Mouse (Mus musculus) hindbrain, postnatal 0 days (tissue): ENCODE measurements around the gene Atp8a1. TPM values are rescaled to one million over a fixed set of nuclear protein-coding genes. Genes with fewer than 3 reads are reported as not detected.

ENCODE experiments used
- ATAC-seq: fragments of 200-750 bp; cut with Nextera tagmentation; 2 replicates; pipeline ENCODE4 v1.8.0; 2017; ENCODE audit warnings: mild to moderate bottlenecking, moderate TSS enrichment, moderate library complexity
- DNase-seq: peaks from one replicate; pipeline ENCODE4 v3.0.0-alpha.2; 2015; ENCODE audit warnings: low spot score
- H3K27ac ChIP-seq: fragments of 300-500 bp; sonication (generic); 2 replicates; pipeline ENCODE4 v1.5.1; 2014; ENCODE audit warnings: mild to moderate bottlenecking
- H3K27me3 ChIP-seq: fragments of 300-500 bp; sonication (generic); 2 replicates; pipeline ENCODE4 v1.6.1; 2014; ENCODE audit warnings: low read length, mixed read lengths; ENCODE audit not compliant: insufficient read depth
- H3K36me3 ChIP-seq: fragments of 300-500 bp; sonication (generic); 2 replicates; pipeline ENCODE4 v1.6.1; 2014; ENCODE audit warnings: low read length, mixed read lengths; ENCODE audit not compliant: insufficient read depth
- H3K4me1 ChIP-seq: fragments of 300-500 bp; sonication (generic); 2 replicates; pipeline ENCODE4 v1.6.1; 2014; ENCODE audit warnings: antibody characterized with exemption, low read length, mixed read lengths; ENCODE audit not compliant: insufficient read depth
- H3K4me2 ChIP-seq: fragments of 300-500 bp; sonication (generic); 2 replicates; pipeline ENCODE4 v1.6.1; 2014; ENCODE audit warnings: low read depth, mild to moderate bottlenecking, low read length, moderate library complexity, mixed read lengths
- H3K4me3 ChIP-seq: fragments of 300-500 bp; sonication (generic); 2 replicates; pipeline ENCODE4 v1.5.1; 2014; ENCODE audit warnings: low read length
- H3K9ac ChIP-seq: fragments of 300-500 bp; sonication (generic); replicated peaks from 2 replicates; pipeline ENCODE4 v1.6.1; 2014; ENCODE audit warnings: mild to moderate bottlenecking, low read length, moderate library complexity, mixed read lengths
- H3K9me3 ChIP-seq: fragments of 300-500 bp; sonication (generic); 2 replicates; pipeline ENCODE4 v1.6.1; 2016; ENCODE audit warnings: low read length, mixed read lengths
- CTCF ChIP-seq: IDR thresholded peaks from 2 replicates; pipeline ENCODE4 v1.5.1; 2016; ENCODE audit warnings: antibody characterized with exemption, control low read depth, low read depth
- WGBS: fragments of 180-500 bp; shearing (Covaris S2); extraction: QIAGEN DNeasy Blood & Tissue Kit; methylation state at CpG from one replicate; pipeline ENCODE4 v1.1.7; 2014; 5-methylcytosine and 5-hydroxymethylcytosine counted together
- polyA plus RNA-seq: library from polyadenylated mRNA; unstranded; fragments of >200 nt; fragmentation: Nextera tagmentation; extraction: Ambion mirVana; gene quantifications from 2 replicates; pipeline ENCODE4 v1.2.1, GENCODE M21; 2015
- total RNA-seq: library from RNA; depleted of rRNA; stranded (reverse); fragments of >200 nt; gene quantifications from 2 replicates; pipeline ENCODE4 v1.2.3, GENCODE M21; 2014

Gene Atp8a1
- total and polyA plus RNA-seq, 2 experiments from 2014 or later: 41.1 to 78.2 TPM

- no peaks in the 10 kb centered on the region for H3K9me3 ChIP-seq
- H3K36me3 ChIP-seq: no peaks in the 10 kb centered on the region
- WGBS: 84% methylated on average over 3 of the region's 3 CpGs
- H3K4me1 ChIP-seq: no peaks in the 10 kb centered on the region
- ATAC-seq: no peak
- H3K27me3 ChIP-seq: no peaks in the 10 kb centered on the region
- no peak overlapping the region for H3K9ac ChIP-seq
- H3K27ac ChIP-seq: no peak overlapping the region
- no peak for DNase-seq
- no peak overlapping the region for H3K4me2 ChIP-seq
- H3K4me3 ChIP-seq: no peak overlapping the region
- TF ChIP-seq CTCF: no peak
These were observed 18.9 kb downstream of the Atp8a1 start for GRCm38 (mm10) chr5:67828356-67828755.

GRCm38 (mm10) chr5:67826935-67827334 lies 20.3 kb downstream of the Atp8a1 start:
- no peaks in the 10 kb centered on the region for H3K27me3 ChIP-seq
- ATAC-seq: no peak
- no peak overlapping the region for H3K4me2 ChIP-seq
- H3K36me3 ChIP-seq: no peaks in the 10 kb centered on the region
- no peak overlapping the region for H3K4me3 ChIP-seq
- no peak for TF ChIP-seq CTCF
- no peaks in the 10 kb centered on the region for H3K9me3 ChIP-seq
- no peak for DNase-seq
- no peak overlapping the region for H3K27ac ChIP-seq
- peaks cover 2% of the 10 kb centered on the region; the same call in 1 of the 2 replicates for H3K4me1 ChIP-seq
- WGBS: 92% methylated on average over 3 of the region's 3 CpGs
- no peak overlapping the region for H3K9ac ChIP-seq

GRCm38 (mm10) chr5:67826278-67826677 lies 21.0 kb downstream of the Atp8a1 start:
- TF ChIP-seq CTCF: no peak
- ATAC-seq: no peak
- Histone ChIP-seq H3K27ac (no peak overlapping the region), H3K4me3 (no peak overlapping the region), H3K9me3 (no peaks in the 10 kb centered on the region), H3K27me3 (no peaks in the 10 kb centered on the region), H3K4me2 (no peak overlapping the region), H3K4me1 (peaks cover 4% of the 10 kb centered on the region; the same call in 1 of the 2 replicates), H3K36me3 (no peaks in the 10 kb centered on the region), H3K9ac (no peak overlapping the region)
- 83% methylated on average over 9 of the region's 9 CpGs for WGBS
- no peak for DNase-seq

GRCm38 (mm10) chr5:67824600-67824999 lies 22.6 kb downstream of the Atp8a1 start:
- TF ChIP-seq CTCF: no peak
- Histone ChIP-seq H3K9ac (no peak overlapping the region), H3K4me1 (peaks cover 4% of the 10 kb centered on the region; the same call in 1 of the 2 replicates), H3K9me3 (no peaks in the 10 kb centered on the region), H3K4me3 (no peak overlapping the region), H3K36me3 (no peaks in the 10 kb centered on the region), H3K4me2 (no peak overlapping the region), H3K27ac (no peak overlapping the region), H3K27me3 (no peaks in the 10 kb centered on the region)
- ATAC-seq: no peak
- WGBS: 54% methylated on average over 2 of the region's 2 CpGs
- no peak for DNase-seq

- Histone ChIP-seq H3K27ac (no peak overlapping the region), H3K9ac (no peak overlapping the region), H3K4me3 (no peak overlapping the region), H3K27me3 (no peaks in the 10 kb centered on the region), H3K9me3 (no peaks in the 10 kb centered on the region), H3K4me1 (peaks cover 4% of the 10 kb centered on the region; the same call in 1 of the 2 replicates), H3K4me2 (no peak overlapping the region), H3K36me3 (no peaks in the 10 kb centered on the region)
- no peak for TF ChIP-seq CTCF
- DNase-seq (no peak), ATAC-seq (no peak)
- WGBS: 91% methylated on average over 5 of the region's 5 CpGs
These were observed 23.5 kb downstream of the Atp8a1 start for GRCm38 (mm10) chr5:67823771-67824170.

- Histone ChIP-seq H3K9me3 (no peaks in the 10 kb centered on the region), H3K4me3 (no peak overlapping the region), H3K4me1 (peaks cover 4% of the 10 kb centered on the region; the same call in 1 of the 2 replicates), H3K4me2 (no peak overlapping the region), H3K27me3 (no peaks in the 10 kb centered on the region), H3K36me3 (no peaks in the 10 kb centered on the region), H3K9ac (no peak overlapping the region), H3K27ac (no peak overlapping the region)
- ATAC-seq (no peak), DNase-seq (no peak)
- TF ChIP-seq CTCF: no peak
- 79% methylated on average over 6 of the region's 6 CpGs for WGBS
These were observed 24.6 kb downstream of the Atp8a1 start for GRCm38 (mm10) chr5:67822619-67823018.

GRCm38 (mm10) chr5:67821987-67822401 lies 25.2 kb downstream of the Atp8a1 start:
- WGBS: 75% methylated on average over 8 of the region's 8 CpGs

More at GRCm38 (mm10) chr5:67821987-67822401, 25.2 kb downstream of the Atp8a1 start:
- TF ChIP-seq CTCF: no peak
- no peak overlapping the region for H3K4me3 ChIP-seq
- no peaks in the 10 kb centered on the region for H3K36me3 ChIP-seq
- DNase-seq (no peak), ATAC-seq (no peak)
- no peak overlapping the region for H3K9ac ChIP-seq
- no peaks in the 10 kb centered on the region for H3K27me3 ChIP-seq
- no peaks in the 10 kb centered on the region for H3K9me3 ChIP-seq
- H3K4me2 ChIP-seq: no peak overlapping the region
- H3K27ac ChIP-seq: no peak overlapping the region
- peaks cover 4% of the 10 kb centered on the region; the same call in 1 of the 2 replicates for H3K4me1 ChIP-seq
